Mouse (Mus musculus) lung, postnatal 36 days (tissue): Measurements from ENCODE around the gene Lmbrd1.
"Not testable (repeated sequence)": the region's sequence is repeated elsewhere in the genome, so short reads cannot be mapped to it uniquely, and the experiment has no call there.

Source experiments
- DNase-seq: peaks from one replicate; pipeline ENCODE4 v3.0.0; 2022; ENCODE audit warnings: mixed read lengths

The Lmbrd1 gene

GRCm38 (mm10) chr1:24678205-24678917, at the start of gene Lmbrd1:
TSS of gene Lmbrd1 (plus strand) at chr1:24678630.
- peak; percentile 97 for DNase-seq

GRCm38 (mm10) chr1:24633553-24634132, 44.8 kb upstream of the Lmbrd1 start:
- peak; percentile 5 for DNase-seq

- no peak for DNase-seq
Measured at GRCm38 (mm10) chr1:24650100-24650499, 28.3 kb upstream of the Lmbrd1 start.

GRCm38 (mm10) chr1:24659914-24660313, 18.5 kb upstream of the Lmbrd1 start:
- no peak for DNase-seq

GRCm38 (mm10) chr1:24660662-24661061, 17.8 kb upstream of the Lmbrd1 start:
- not testable (repeated sequence) for DNase-seq

- no peak for DNase-seq
Measured at GRCm38 (mm10) chr1:24661551-24661950, 16.9 kb upstream of the Lmbrd1 start.

GRCm38 (mm10) chr1:24664158-24664557, 14.3 kb upstream of the Lmbrd1 start:
- no peak for DNase-seq

GRCm38 (mm10) chr1:24673231-24673630, 5.2 kb upstream of the Lmbrd1 start:
- no peak for DNase-seq

GRCm38 (mm10) chr1:24677706-24678105, 724 bp upstream of the Lmbrd1 start:
- peak; percentile 12 for DNase-seq

- peak; percentile 47 for DNase-seq
Measured at GRCm38 (mm10) chr1:24679071-24679470, 641 bp downstream of the Lmbrd1 start.

- DNase-seq, result peak; percentile 54
Measured at GRCm38 (mm10) chr1:24680991-24681390, 2.6 kb downstream of the Lmbrd1 start.

- DNase-seq, result no peak
Measured at GRCm38 (mm10) chr1:24681946-24682345, 3.5 kb downstream of the Lmbrd1 start.

GRCm38 (mm10) chr1:24683947-24684346, 5.5 kb downstream of the Lmbrd1 start:
- DNase-seq, result no peak

- DNase-seq, result peak; percentile 27
Measured at GRCm38 (mm10) chr1:24685606-24686005, 7.2 kb downstream of the Lmbrd1 start.

GRCm38 (mm10) chr1:24686235-24687021, 8.0 kb downstream of the Lmbrd1 start:
- DNase-seq, result no peak

- DNase-seq, result no peak
Measured at GRCm38 (mm10) chr1:24697677-24698076, 19.2 kb downstream of the Lmbrd1 start.

GRCm38 (mm10) chr1:24698146-24698880, 19.9 kb downstream of the Lmbrd1 start:
- DNase-seq, result no peak

GRCm38 (mm10) chr1:24699320-24699719, 20.9 kb downstream of the Lmbrd1 start:
- DNase-seq, result peak; percentile 81

- DNase-seq, result no peak
Measured at GRCm38 (mm10) chr1:24700241-24700640, 21.8 kb downstream of the Lmbrd1 start.

- DNase-seq, result no peak
Measured at GRCm38 (mm10) chr1:24703821-24704220, 25.4 kb downstream of the Lmbrd1 start.

- DNase-seq, result no peak
Measured at GRCm38 (mm10) chr1:24716301-24716700, 37.9 kb downstream of the Lmbrd1 start.

- DNase-seq, result no peak
Measured at GRCm38 (mm10) chr1:24719621-24720020, 41.2 kb downstream of the Lmbrd1 start.

- no peak for DNase-seq
Measured at GRCm38 (mm10) chr1:24720209-24720608, 41.8 kb downstream of the Lmbrd1 start.
